Mouse (Mus musculus) intestine, embryonic 16.5 days (tissue): ENCODE data around the gene Cdh3. TPM values are rescaled to one million over a fixed set of nuclear protein-coding genes. Genes with fewer than 3 reads are reported as not detected.

Experiments used
- ATAC-seq: fragments of 200-750 bp; cut with Nextera tagmentation; 2 replicates; pipeline ENCODE4 v1.8.0; 2017; ENCODE audit warnings: moderate TSS enrichment, moderate library complexity
- H3K27ac ChIP-seq: fragments of 300-500 bp; sonication (generic); 2 replicates; pipeline ENCODE4 v1.5.1; 2014; ENCODE audit warnings: mild to moderate bottlenecking, low read length
- H3K27me3 ChIP-seq: fragments of 300-500 bp; sonication (generic); replicated peaks from 2 replicates; pipeline ENCODE4 v1.6.1; 2014; ENCODE audit warnings: low read length, control low read depth, mixed read lengths; ENCODE audit not compliant: control insufficient read depth, insufficient read depth
- H3K36me3 ChIP-seq: fragments of 300-500 bp; sonication (generic); 2 replicates; pipeline ENCODE4 v1.6.1; 2014; ENCODE audit warnings: low read length, control low read depth; ENCODE audit not compliant: control insufficient read depth, insufficient read depth
- H3K4me1 ChIP-seq: fragments of 300-500 bp; sonication (generic); 2 replicates; pipeline ENCODE4 v1.6.1; 2014; ENCODE audit warnings: low read length, control low read depth, mixed read lengths; ENCODE audit not compliant: control insufficient read depth, insufficient read depth
- H3K4me2 ChIP-seq: fragments of 300-500 bp; sonication (generic); 2 replicates; pipeline ENCODE4 v1.6.1; 2014; ENCODE audit warnings: low read depth, low read length, control low read depth
- H3K4me3 ChIP-seq: fragments of 300-500 bp; sonication (generic); 2 replicates; pipeline ENCODE4 v1.5.1; 2014; ENCODE audit warnings: mild to moderate bottlenecking, low read length
- H3K9ac ChIP-seq: fragments of 300-500 bp; sonication (generic); 2 replicates; pipeline ENCODE4 v1.6.1; 2014; ENCODE audit warnings: low read depth, low read length
- H3K9me3 ChIP-seq: fragments of 300-500 bp; sonication (generic); 2 replicates; pipeline ENCODE4 v1.6.1; 2016; ENCODE audit warnings: low read length, control low read depth; ENCODE audit not compliant: control insufficient read depth
- WGBS: fragments of 180-500 bp; shearing (Covaris S2); extraction: QIAGEN DNeasy Blood & Tissue Kit; methylation state at CpG from one replicate; pipeline ENCODE4 v1.1.7; 2014; 5-methylcytosine and 5-hydroxymethylcytosine counted together
- polyA plus RNA-seq: library from polyadenylated mRNA; unstranded; fragments of >200 nt; fragmentation: Nextera tagmentation; extraction: Ambion mirVana; gene quantifications from 2 replicates; pipeline ENCODE4 v1.2.1, GENCODE M21; 2015

Gene Cdh3
- polyA plus RNA-seq, 1 experiment from 2014 or later, result 12.5 TPM

GRCm38 (mm10) chr8:106574283-106574682, 63.6 kb downstream of the Cdh3 start:
- Histone ChIP-seq H3K4me1 (peaks cover 10% of the 10 kb centered on the region), H3K9me3 (no peaks in the 10 kb centered on the region), H3K27ac (no peak overlapping the region), H3K9ac (no peak overlapping the region), H3K36me3 (no peaks in the 10 kb centered on the region), H3K27me3 (no peaks in the 10 kb centered on the region), H3K4me3 (no peak overlapping the region), H3K4me2 (no peak overlapping the region)
- ATAC-seq, result no peak
- 83% methylated on average over 4 of the region's 4 CpGs for WGBS

GRCm38 (mm10) chr8:106576849-106577555, 66.3 kb downstream of the Cdh3 start:
- peaks cover 10% of the 10 kb centered on the region for H3K4me1 ChIP-seq
- no peaks in the 10 kb centered on the region for H3K9me3 ChIP-seq
- H3K27ac ChIP-seq, result peak overlapping the region; percentile 82
- H3K4me3 ChIP-seq, result no peak overlapping the region
- H3K27me3 ChIP-seq, result no peaks in the 10 kb centered on the region
- 17% methylated on average over 6 of the region's 6 CpGs for WGBS
- no peak overlapping the region for H3K4me2 ChIP-seq
- ATAC-seq, result peak; percentile 82
- H3K9ac ChIP-seq, result peak overlapping the region; percentile 19; the same call in 1 of the 2 replicates
- H3K36me3 ChIP-seq, result no peaks in the 10 kb centered on the region

- no peaks in the 10 kb centered on the region for H3K36me3 ChIP-seq
- 72% methylated on average over 2 of the region's 2 CpGs for WGBS
- peaks cover 14% of the 10 kb centered on the region for H3K4me1 ChIP-seq
- no peak for ATAC-seq
- no peak overlapping the region for H3K9ac ChIP-seq
- H3K27ac ChIP-seq, result no peak overlapping the region
- H3K9me3 ChIP-seq, result no peaks in the 10 kb centered on the region
- no peaks in the 10 kb centered on the region for H3K27me3 ChIP-seq
- H3K4me2 ChIP-seq, result no peak overlapping the region
- no peak overlapping the region for H3K4me3 ChIP-seq
Observed at GRCm38 (mm10) chr8:106579510-106579909, 68.8 kb downstream of the Cdh3 start.

- peaks cover 16% of the 10 kb centered on the region for H3K4me1 ChIP-seq
- H3K4me3 ChIP-seq, result no peak overlapping the region
- WGBS, result 55% methylated on average over 6 of the region's 6 CpGs
- peak; percentile 36 for ATAC-seq
- H3K27ac ChIP-seq, result peak overlapping the region; percentile 58
- no peaks in the 10 kb centered on the region for H3K9me3 ChIP-seq
- H3K36me3 ChIP-seq, result no peaks in the 10 kb centered on the region
- H3K9ac ChIP-seq, result no peak overlapping the region
- H3K27me3 ChIP-seq, result no peaks in the 10 kb centered on the region
- H3K4me2 ChIP-seq, result no peak overlapping the region
Observed at GRCm38 (mm10) chr8:106581344-106582088, 70.8 kb downstream of the Cdh3 start.

- Histone ChIP-seq H3K4me2 (no peak overlapping the region), H3K4me1 (peaks cover 10% of the 10 kb centered on the region; the same call in 1 of the 2 replicates), H3K27me3 (no peaks in the 10 kb centered on the region), H3K9me3 (no peaks in the 10 kb centered on the region), H3K9ac (0 out of 2 replicates have a peak overlapping the region, but pooled peaks have one; percentile 1), H3K4me3 (no peak overlapping the region), H3K27ac (peak overlapping the region; percentile 91), H3K36me3 (no peaks in the 10 kb centered on the region)
- WGBS, result 33% methylated on average over 11 of the region's 11 CpGs
- ATAC-seq, result peak; percentile 92
Observed at GRCm38 (mm10) chr8:106584942-106585670, 74.4 kb downstream of the Cdh3 start.

GRCm38 (mm10) chr8:106585671-106586037, 75.0 kb downstream of the Cdh3 start:
- no peak for ATAC-seq
- H3K4me1 ChIP-seq, result peaks cover 10% of the 10 kb centered on the region; the same call in 1 of the 2 replicates
- H3K9ac ChIP-seq, result 0 out of 2 replicates have a peak overlapping the region, but pooled peaks have one; percentile 1
- no peaks in the 10 kb centered on the region for H3K27me3 ChIP-seq
- no peaks in the 10 kb centered on the region for H3K9me3 ChIP-seq
- no peak overlapping the region for H3K4me2 ChIP-seq
- peak overlapping the region; percentile 91 for H3K27ac ChIP-seq
- WGBS, result 80% methylated on average over 3 of the region's 3 CpGs
- H3K4me3 ChIP-seq, result no peak overlapping the region
- no peaks in the 10 kb centered on the region for H3K36me3 ChIP-seq

GRCm38 (mm10) chr8:106586896-106587295, 76.2 kb downstream of the Cdh3 start:
- ATAC-seq, result no peak
- peaks cover 10% of the 10 kb centered on the region; the same call in 1 of the 2 replicates for H3K4me1 ChIP-seq
- WGBS, result 78% methylated on average over 8 of the region's 8 CpGs

GRCm38 (mm10) chr8:106588443-106589431, 78.0 kb downstream of the Cdh3 start:
- Histone ChIP-seq H3K4me2 (no peak overlapping the region), H3K36me3 (no peaks in the 10 kb centered on the region), H3K4me3 (no peak overlapping the region), H3K27me3 (no peaks in the 10 kb centered on the region), H3K9me3 (no peaks in the 10 kb centered on the region), H3K27ac (peak overlapping the region; percentile 73), H3K4me1 (peaks cover 12% of the 10 kb centered on the region; the same call in 1 of the 2 replicates), H3K9ac (no peak overlapping the region)
- 38% methylated on average over 3 of the region's 3 CpGs for WGBS
- ATAC-seq, result peak; percentile 49

More at GRCm38 (mm10) chr8:106586896-106587295, 76.2 kb downstream of the Cdh3 start:
- H3K27ac ChIP-seq, result peak overlapping the region; percentile 42
- H3K4me3 ChIP-seq, result no peak overlapping the region
- H3K27me3 ChIP-seq, result no peaks in the 10 kb centered on the region
- no peak overlapping the region for H3K4me2 ChIP-seq
- H3K9ac ChIP-seq, result no peak overlapping the region
- H3K9me3 ChIP-seq, result no peaks in the 10 kb centered on the region
- H3K36me3 ChIP-seq, result no peaks in the 10 kb centered on the region
